Mouse (Mus musculus): Measurements from ENCODE around the gene Kcnq5.
A peak's percentile ranks its signal among the peaks of the same experiment; 100 is the strongest.

The Kcnq5 gene

DNA sequence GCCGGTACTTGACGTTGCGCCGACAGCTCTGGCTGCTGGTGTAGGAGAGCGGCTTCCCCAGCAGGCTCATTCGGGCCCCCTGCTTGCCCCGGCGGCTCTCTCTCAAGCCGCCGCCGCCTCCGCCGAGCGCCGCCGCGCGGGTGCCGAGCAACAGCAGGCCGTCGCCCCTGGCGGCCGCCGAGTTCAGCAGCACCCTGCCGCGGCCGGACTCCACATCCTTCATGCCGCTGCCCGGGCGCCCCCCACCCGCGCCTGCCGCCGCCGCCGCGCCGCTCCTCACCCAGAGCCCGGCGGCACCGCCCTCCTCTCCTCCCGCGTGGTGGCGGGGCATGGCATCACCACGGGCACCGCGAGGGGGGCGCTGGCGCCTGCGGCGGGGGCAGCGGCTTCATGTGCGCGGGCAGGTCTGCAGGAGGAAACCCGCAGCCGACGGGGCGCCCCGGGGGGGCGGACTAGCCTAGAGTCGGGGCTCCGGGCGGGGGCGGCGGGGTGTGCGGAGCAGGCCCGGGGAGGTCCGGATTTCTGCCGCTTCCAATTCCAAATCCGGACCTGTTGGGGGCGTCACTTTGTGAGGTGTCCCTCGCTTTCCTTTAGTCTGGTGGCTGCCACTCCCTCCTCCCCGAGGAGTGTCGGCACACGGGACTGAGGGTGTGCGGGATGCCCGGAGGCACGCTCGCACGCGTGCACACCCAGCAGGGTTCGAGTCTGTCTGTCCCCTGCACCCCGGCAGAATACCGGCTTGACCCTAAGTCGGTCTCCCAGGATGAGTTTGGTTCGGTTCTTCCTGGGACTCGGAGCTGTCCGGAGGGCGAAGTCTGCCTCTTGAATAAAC, at the start of gene Kcnq5:
Gene Kcnq5, minus strand, starts transcription at position 692 of the 832 bp plus-strand sequence.
- DNase-seq (ENCODE audit: low read depth in 2 of 2, low spot score in 2 of 2): peak; percentile 32 to 41

DNA sequence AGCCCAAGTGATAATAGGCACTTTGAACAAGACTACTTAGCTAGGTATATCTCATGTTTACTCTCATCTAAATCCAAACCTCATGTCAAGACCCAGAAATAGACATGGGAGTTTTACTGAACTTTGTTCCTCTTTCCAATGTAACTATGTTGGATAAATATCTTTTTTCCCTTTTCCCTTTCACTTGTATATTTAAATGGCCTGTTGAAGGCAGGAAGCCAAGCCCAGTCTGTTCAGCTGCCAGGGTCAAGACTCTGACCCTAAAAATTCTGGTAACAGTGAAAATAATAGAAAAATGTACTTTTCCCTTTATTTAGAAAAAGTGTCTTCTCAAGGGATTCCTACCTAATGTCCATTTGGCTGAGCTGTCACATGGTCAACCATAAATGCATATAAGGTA, 18.0 kb upstream of the Kcnq5 start:
- DNase-seq (ENCODE audit: low read depth in 2 of 2, low spot score in 2 of 2): no peak

DNA sequence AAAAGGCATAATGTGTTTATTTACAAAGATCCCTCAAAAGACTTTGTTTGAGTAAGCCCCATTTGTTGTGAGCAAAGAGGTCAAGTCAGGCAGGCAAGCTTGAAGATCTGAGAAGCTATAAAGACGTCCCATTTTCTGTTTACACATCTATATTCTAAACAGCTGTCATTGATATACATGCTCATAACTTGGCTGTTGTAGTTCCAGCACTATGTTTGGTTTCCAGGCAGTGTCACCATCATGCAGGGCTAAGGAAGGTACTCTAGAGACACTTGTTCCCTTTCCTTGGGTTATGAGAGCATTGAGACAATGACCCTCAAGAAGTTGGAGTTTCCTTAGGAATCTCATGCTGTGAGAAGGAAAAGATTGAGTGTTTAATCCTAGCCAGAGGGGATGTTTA, 17.6 kb upstream of the Kcnq5 start:
- no peak for DNase-seq (ENCODE audit: low read depth in 2 of 2, low spot score in 2 of 2)

DNA sequence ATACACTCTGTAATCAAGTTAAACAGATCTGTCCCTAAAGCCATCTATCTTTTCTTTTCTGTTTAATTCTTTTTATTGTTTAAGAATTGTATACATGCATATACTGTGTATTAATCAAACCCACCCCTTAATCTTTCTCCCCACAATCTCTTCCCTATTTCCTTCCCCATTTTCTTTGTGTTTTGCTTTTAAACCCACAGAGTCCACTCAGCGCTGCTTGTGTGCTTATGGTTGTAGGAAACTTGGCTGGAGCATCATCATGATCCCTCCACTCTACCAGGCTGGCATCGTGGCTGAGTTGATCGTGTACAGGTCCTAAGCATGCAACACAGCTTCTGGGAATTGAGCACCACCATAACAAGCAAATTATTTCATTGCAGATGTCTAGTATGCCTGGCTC, 12.3 kb upstream of the Kcnq5 start:
- no peak for DNase-seq (ENCODE audit: low read depth in 2 of 2, low spot score in 2 of 2)

DNA sequence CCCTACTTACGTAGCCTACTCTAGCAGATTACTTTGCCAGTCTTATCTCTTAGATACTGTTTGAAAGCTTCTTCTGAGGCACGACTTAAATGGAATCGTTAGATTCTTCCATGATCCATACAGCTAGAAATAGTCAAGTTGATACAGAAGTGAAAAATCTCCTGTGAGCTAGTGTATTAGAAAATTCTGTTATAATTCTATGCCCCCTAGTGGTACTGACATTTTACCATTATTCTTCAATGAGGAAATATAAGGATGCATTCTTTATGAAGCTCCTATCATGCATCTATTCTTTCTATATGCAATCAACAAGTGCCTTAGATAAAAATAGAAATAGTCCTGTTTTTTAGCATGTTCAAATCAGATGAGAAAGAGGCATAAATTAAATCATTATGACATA, 5.4 kb upstream of the Kcnq5 start:
- DNase-seq (ENCODE audit: low read depth in 2 of 2, low spot score in 2 of 2): no peak

DNA sequence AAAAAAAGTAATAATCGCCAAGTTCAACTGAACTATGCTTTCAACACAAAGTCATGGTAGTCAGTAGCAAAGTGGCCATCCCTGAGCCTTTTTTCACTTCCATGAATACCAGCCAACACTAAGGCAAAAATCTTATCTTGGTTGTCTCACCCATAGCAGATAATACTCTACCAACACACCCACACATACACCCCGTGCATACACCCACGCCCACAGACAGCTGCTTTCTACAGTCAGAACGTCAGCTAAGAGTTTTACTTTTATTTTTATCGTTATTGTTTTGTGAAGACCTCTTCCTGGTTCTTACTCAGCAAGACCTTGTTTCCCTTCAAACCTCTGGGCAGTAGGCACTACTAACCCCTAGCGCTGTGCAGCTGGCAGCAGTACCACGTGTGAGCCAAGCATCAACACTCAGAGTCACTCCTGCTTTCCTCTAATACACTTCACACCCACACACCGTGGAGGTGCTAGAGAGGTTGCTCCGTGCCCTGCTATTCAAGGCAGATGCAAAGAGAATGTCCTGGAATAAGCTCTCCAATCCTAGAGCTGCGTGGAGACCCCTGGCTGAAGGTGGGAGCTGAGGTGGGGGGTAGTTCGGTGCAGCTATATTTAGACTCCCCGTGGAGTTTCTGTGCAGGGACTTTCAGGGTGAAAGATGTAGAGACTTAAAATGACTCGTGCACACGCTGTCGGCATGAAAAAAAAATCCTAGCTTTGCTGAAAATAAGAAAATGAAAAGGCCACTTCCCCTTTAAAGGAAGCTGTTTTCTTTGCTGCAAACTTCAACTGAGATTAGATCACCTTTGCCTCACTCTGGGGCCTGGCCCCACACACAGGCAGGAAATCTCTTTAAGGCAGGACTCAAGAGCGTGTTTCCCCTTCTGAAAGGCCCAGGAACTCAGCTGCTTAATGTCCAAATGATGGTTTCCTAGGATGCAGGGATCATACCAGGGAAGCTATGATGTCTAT, 1.4 kb upstream of the Kcnq5 start:
- peak in 1 of 2 experiments; percentile 17 for DNase-seq (ENCODE audit: low read depth in 2 of 2, low spot score in 2 of 2)

DNA sequence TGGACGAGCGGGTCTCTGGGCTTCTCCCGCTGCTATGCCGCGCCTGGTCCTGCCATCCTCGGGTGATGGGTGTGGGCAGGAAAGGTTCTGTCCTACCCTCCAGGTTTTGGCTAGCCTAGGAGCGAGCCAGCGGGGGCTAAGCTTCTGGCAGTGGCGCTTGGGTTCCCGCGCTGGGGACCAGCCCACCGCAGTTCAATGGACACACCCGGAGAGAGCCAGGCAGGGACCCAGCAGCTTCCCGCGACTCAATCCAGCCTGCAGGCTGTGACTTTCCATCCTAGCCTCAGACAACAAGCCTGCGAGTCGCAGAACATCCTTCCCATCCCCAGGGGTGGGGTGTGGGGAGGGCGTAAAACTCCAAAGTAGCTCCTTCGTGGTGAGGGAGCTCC, 335 bp upstream of the Kcnq5 start:
- DNase-seq (ENCODE audit: low read depth in 2 of 2, low spot score in 2 of 2): peak in 1 of 2 experiments; percentile 12

DNA sequence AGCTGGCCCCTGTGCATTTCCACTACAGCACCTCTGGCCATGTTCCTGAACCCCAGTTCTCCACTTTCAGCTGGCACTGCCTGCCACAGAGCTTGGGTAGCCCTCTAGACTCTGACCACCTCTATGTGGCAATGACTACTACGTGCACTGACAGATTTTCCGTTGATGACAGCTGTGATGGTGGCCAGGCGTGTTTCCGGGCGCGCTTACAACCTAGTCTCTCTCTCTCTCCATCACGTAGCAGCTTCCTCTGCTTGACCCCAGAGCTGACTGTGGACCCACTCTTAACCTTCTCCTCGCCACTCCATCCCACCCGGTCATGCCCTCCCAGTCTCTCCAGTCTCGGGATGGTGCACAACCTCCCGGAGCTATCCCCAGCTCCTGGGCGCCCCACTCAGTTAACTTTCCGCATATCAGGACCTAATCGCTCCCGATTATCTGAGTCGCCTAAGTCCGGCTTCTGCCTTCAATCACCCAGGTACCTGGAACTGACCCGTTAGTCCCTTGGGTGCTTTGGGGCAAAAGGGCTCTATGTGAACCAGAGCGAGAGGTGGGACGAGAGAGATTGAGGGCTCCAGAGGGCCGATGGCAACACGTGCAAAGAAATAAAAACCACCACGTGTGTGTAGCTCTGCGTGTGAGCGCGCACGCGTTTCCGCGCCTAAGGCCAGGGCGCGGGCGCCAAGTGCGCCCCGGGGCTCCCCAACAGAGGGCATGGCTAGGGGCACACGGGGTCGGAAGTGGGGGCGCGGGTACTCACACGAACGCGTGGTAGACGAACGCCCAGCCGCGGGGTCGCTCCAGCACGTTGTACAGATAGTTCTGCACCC, 1.1 kb downstream of the Kcnq5 start:
- peak; percentile 25 to 42 for DNase-seq (ENCODE audit: low read depth in 2 of 2, low spot score in 2 of 2)

DNA sequence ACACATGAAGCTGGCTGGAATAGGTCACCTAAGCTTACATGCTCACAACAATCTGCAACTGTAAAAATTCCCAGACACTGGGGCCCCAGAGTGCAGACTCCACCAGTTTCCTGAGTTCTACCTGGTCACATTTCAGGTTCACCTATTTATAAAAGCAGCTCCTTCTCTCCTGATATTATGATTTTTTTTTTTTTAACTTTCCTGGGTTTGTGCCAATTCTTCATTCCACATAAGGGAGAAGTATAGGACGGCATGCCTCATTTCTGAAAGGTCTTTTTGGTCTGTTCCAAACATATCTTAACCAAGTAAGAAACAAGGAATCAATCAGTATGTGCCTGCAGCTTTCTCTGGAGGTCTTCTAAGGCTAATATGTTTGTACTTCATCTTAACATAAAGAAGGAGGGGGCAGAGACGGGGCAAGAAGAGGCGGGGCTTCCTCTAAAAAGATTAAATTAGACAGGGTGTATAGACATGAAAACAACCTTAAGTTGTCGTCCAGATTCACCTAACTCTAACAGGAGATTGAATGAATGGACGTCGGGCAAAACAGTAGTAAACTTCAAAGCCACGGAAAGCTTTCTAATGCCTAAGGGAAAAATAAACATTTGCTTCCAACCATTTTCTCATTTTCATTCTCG, 2.0 kb downstream of the Kcnq5 start:
- DNase-seq (ENCODE audit: low read depth in 2 of 2, low spot score in 2 of 2): no peak

DNA sequence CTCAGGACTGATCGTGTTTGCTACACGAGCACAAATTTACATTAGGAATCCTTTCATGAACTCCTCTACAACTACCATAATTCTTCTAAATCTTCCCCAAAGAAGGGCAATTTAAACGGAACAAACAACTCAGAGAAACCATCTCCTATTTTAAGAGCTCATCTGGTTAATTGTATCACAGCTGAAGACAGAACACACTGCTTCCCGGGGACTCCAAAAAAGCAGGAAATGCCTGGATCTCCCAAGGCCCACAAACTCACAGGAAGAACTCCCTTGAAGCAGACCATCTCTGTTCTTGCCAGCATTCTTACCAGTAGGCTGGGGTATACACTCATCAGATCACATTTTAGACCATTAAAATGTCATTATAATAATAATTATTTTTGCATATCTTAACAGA, 3.7 kb downstream of the Kcnq5 start:
- DNase-seq (ENCODE audit: low read depth in 2 of 2, low spot score in 2 of 2): no peak

DNA sequence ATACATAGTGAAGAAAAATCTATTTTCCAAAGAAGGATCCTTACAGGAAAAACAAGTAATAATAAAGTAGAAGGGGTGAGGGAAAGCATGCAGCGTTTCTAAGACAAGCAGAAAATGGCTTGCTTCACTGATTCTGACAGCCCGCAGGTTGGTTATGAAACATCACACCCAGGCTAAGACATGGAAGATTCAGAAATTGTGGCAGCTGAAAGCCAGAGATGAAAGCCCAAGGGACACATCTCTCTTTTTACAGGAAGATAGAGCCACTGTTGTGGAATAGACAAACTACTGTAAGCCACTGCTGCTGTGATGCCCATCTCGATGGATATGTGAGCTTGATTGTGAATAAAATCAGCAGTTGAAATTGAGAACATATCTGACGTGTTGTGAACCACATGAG, 20.9 kb downstream of the Kcnq5 start:
- no peak for DNase-seq (ENCODE audit: low read depth in 2 of 2, low spot score in 2 of 2)

DNA sequence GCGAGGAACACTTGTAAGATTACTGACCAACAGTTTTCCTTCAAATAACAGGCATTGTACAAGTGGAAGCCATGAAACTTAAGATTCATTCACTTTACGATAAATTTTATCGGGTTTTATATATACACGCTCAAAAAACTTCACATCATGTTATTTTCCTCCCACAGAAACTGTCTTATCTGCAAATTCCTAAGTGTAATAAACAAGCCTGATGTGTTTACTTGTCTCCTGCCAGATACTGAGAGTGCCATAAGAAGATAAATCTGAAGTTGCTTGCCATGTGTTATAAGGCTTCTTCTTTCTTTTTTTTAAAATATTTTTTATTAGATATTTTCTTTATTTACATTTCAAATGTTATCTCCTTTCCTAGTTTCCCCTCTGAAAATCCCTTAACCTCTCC, 34.6 kb downstream of the Kcnq5 start:
- DNase-seq (ENCODE audit: low read depth in 2 of 2, low spot score in 2 of 2): no peak

DNA sequence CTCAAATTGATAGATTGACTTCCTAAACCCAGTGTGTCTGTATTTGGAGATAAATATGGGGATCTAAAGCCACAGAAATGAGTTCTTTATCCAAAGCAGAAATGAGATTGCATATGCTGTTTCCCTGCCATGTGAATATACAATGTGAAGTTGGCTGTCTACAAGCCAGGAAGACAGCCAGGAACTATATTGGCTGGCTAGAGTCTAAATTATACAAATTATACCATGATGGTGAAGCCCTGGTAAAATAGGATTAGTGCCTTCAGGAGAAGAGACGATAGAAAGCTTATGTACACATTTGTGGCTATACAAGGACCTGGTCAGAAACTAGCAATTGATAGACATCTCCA, 38.5 kb downstream of the Kcnq5 start:
- no peak for DNase-seq (ENCODE audit: low read depth in 2 of 2, low spot score in 2 of 2)

DNA sequence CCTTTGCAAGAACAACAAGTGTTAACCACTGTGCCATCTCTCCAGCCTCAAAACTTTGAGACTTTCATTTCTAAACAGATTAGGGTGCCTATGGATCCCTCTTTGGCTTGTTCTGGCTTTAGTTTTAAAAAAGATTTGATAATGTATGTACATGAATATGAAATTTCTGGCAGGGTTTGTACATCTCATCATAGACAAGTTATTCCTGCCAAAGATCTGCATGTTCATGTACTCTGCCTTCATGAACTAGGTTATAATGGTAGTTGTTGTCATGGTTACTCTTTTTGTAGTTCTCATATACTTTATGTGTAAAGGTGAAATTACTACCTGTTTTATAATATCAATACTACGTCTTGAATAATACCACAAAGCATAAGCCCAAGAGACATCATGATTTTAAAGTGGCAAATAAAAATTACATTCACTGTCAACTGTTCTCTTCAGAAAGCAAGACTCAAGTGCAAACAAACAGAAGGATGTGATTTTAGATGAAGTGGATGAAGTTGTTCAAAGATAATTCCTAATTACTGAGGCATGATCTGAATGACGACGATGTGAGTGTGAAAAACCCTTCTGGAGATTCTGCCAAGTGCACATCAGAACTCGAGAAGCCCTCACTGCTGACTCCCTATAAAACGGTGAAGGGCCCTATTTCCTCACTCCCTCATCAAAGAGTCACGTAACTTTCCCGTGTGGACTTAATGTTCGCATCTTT, 39.0 kb downstream of the Kcnq5 start:
- no peak for DNase-seq (ENCODE audit: low read depth in 2 of 2, low spot score in 2 of 2)

DNA sequence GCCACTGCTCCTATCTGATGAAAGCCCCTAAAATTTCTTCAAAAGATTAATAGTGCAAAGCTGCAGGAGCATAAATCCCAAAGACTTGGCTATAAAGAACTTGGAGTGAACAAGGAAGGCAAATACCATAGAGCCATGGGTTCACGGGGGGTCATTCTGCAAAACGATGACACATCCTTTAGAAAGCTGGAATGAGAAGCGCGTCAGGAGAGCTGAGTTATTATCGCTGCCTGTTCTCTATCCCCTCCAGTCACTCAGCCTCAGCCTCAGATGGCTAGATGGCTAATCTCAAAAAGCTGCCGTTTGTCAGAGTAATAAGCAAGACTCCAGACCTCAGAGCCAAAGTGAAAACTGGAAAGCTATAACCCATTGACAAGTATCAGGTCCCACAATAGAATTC, 42.5 kb downstream of the Kcnq5 start:
- DNase-seq (ENCODE audit: low read depth in 2 of 2, low spot score in 2 of 2): no peak

DNA sequence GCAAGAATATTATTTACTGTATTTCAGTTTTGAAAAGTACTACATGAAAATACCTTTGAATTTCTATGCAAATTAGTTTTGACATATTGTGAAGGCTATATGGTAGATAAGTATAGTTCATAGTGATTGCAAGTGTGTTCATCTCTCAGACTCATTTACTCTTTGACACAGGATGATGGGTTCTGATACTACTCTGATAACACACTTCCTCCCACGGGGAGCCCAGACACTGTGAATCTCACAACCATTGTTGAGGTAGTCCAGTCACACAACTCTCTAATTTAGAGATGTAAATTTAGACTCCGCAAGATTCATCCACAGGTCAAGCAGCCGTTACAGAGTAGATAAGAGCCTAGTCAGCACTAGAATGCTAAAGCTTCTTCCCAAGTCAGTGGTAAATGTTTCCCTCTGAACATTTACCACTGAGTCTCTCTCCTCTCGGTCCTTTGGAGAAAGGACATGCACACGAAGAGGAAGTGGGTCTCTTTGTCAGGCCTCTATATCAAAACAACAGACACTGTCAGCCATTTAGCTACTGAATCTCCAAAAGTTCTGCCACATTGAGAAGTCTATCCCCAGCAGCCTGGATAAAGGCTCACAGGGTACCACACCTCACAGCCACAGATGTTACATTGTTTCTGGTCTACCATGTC, 65.5 kb downstream of the Kcnq5 start:
- DNase-seq (ENCODE audit: low read depth in 2 of 2, low spot score in 2 of 2): no peak

DNA sequence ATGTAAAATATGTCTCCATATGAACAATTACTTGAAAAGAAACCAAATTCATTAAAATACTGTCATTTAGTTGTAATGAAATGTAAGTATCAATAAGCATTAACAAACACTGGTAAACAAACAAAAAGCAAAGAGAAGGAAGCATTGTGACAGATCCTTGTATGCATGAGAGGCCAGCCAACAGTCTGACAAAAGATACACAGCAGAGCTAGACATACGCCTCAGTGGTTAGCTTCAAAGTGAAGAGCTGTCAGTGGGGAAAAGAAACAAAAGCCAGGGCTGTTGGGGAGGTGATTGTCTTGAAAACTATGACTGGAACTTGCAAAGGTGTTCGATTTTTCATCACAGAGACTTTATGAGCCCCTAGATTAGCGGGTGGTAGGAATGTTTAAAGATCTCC, 78.0 kb downstream of the Kcnq5 start:
- DNase-seq (ENCODE audit: low read depth in 2 of 2, low spot score in 2 of 2): no peak

DNA sequence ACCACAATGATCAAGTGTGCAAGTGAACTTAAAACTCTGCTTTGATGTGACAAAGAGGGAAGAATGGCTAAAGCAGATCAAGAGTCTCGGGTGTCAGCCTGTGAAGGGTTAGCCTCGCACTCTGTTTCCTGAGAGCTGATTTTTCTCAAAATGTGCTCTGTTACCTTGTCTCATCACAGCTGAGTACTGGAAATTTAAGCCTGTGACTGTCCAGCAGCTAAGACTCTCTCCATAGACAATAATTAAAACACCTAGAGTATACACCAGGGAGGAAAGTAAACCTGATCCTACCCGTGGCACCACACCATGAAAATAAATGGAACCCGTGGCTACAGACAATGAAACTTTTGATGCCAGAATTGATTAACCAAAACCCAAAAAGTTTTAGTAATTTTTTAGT, 90.9 kb downstream of the Kcnq5 start:
- no peak for DNase-seq (ENCODE audit: low read depth in 2 of 2, low spot score in 2 of 2)

DNA sequence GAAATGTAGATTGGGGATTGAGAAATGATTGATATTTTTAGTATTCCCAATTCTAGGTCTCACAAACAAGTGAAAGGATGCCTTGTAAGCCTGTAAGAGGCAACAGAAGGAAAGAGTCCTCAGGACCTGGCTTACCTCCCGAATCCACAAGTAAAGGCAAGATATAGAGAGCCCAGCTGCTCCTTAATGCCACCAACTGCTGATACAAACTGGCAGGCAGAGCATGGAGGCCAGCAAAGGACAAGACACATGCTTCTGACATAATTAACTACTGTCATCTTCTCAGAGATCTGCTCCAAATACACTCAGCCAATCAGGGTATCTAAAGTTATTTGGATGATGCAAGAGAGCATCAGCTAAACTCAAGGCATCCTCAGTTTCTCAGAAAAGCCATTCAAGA, 93.3 kb downstream of the Kcnq5 start:
- DNase-seq (ENCODE audit: low read depth in 2 of 2, low spot score in 2 of 2): no peak

DNA sequence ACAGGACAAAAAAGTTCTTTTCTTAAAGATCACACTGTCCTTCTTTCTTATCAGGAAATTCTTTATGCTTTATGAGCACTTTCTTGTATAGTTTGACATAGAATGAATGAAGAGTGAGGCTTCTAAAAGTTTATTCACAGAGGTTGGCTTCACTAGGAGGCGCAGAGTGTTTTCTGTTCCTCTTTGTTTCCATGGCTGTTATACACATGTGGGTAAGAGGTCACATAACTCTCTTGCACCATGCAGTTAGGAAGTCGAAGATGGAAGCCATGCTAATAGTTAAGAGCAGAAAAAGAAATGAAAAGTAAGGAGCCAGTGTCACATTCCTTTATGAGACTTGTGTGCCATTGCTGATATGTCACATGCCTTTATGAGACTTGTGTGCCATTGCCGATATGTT, 105.3 kb downstream of the Kcnq5 start:
- no peak for DNase-seq (ENCODE audit: low read depth in 2 of 2, low spot score in 2 of 2)

All from CD8-positive naive resting alpha-beta T cell, adult 2 months (primary cell).